Mouse (Mus musculus) gastrocnemius, postnatal 25 days (tissue): ENCODE results near the gene Gm47959. TPM values are rescaled to one million over a fixed set of nuclear protein-coding genes. Genes with fewer than 3 reads are reported as not detected.

ENCODE experiments used
- DNase-seq: peaks from one replicate; pipeline ENCODE4 v3.0.0; 2022
- total RNA-seq, 2 experiments: library from RNA; stranded (reverse); gene quantifications; 1 replicate in 1 of 2; 2 replicates in 1 of 2; pipeline ENCODE4 v1.2.3; 2021

Gene Gm47959
- total RNA-seq, 2 experiments from 2014 or later, result not detected

DNA sequence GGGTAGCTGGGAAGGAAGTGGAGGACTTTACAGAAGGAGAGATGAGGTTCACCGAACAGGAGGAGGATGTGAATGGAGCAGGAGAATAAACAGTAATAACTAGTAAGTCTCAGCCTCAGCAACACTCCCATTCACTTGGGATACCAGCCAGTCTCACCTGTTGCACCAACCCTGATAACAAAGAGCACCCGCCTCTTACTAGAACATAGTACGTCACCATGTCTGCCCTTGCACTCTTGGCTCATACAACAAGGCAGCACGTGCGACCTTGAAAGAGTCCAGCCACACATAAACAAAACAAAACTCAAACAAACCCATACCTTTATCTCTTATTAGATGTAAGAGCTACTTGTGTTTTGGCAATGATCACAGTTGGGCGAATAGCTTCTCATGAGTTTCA, 32.2 kb downstream of the Gm47959 start:
- no peak for DNase-seq

DNA sequence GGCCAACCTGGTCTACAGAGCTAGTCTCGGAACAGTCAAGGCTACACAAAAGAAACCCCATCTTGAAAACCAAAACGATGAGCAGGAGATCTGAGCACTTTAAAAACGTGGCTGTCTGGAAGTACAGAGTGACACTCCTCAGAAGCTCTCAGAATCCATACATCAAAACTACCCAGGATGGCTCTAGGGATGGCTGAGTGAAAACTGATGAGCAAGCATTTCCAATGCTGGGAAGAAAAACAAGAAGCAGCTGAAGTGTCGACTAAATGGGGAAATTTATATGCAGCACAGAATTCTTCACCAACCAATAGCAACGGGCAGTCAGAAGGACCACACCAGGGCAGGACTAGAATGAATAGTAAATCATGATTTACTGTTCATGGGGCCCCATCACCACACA, 34.2 kb downstream of the Gm47959 start:
- no peak for DNase-seq

DNA sequence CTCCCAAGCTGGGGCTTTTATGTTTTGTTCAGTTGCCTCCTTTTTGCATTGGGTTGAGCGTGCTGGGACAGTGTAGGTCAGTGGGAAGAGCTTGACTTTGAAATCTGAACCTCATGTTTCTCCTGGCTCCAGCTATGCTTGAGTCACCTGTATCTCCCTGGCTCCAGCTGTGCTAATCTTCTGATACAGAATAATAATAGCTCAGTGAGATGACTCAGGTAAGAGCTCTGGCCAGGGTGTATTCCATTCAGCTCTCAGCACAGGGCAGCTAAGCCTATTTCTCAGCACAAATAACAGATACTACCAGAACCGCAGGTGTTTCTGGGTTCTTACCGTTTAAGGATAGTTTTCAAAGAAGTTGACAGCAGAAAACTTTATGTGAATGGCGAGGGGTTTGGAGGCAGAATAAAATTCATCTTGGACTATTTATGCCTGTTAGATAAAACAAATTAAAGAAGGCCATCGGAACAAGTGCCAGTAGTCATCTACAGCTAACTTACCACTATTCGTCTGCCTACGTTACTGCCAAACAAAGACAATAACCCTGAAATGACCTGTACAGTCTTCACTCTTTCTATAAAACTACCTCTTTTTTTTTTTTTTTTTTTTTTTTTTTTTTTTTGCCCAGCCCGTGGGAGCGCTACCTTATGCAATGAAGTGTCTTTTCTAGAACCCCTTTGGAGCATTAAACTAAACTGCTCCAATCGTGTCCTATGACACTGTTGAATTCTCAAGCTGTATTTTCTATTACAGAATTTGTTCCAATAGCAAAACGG, 36.7 kb downstream of the Gm47959 start:
- no peak for DNase-seq

DNA sequence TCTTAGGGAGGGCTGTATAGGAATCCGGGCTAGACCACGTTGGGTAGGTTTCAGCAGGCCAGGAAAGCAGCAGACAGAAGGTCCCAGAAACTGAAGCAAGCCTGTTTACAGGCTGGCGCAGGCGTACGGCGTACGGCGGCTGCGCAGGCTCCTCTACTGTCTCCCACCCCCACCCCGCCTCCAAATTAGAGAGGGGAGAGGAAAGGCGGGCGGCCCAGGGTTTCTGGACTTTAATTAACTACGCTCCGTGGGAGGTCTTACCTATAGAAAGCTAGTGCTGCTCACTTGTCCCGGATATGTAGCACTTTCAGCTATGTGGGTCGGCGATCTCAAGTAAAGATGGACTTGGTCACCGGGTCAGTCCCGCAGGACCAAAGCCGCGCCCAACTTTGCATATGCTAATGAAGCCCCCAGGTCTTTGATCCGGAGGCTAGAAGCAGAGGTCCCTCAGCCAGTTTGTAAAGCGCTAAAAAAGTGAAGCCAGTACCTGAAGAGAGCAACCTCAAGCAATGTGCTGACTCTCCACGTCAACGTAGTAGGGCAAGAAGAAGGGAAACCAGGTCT, 37.8 kb downstream of the Gm47959 start, which contains the start of gene Slc19a3:
Gene Slc19a3 (minus strand): TSS at position 340 of the 564 bp plus-strand sequence.
- no peak for DNase-seq

DNA sequence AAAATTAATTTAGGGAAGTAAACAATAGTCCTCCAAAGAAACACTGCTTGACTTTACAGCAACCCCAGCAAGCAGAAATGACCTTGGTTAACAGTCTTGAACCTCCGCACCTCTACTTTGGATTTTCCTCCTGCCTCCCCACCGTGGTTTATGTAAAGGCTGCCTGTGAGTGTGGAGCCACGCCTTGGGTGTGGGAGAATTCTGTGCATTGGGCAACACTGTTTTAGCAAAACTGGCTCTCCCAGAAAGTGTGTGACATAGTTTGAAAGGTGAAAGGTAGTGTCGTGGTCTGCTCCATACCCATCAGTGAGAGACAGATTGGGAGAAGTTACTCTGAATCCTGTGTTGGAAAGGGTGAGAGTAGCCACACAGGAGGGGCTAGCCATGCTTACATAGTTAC, 38.7 kb downstream of the Gm47959 start:
- DNase-seq, result no peak

DNA sequence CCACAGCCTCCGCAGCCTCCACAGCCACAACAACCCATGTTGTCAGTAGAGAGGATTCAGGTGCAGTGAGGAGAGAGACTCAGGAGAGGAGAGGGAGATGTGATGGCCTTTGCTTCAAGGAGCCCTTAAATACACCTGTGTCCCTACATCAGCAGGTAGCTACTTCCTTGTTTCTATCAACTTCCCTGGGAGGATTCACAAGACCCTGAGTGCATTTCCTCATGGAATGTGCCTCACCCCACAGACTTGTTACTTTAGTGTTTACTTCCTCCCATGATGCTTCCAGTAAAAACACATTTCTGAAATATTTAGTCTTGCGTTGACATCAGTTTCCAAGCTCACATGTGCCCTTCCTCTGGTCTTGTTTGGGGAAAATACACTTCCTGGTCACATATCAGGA, 42.0 kb downstream of the Gm47959 start, which contains the start of gene Krtap28-10:
Gene Krtap28-10 (minus strand): TSS at position 101 of the 400 bp plus-strand sequence.
- DNase-seq, result no peak

DNA sequence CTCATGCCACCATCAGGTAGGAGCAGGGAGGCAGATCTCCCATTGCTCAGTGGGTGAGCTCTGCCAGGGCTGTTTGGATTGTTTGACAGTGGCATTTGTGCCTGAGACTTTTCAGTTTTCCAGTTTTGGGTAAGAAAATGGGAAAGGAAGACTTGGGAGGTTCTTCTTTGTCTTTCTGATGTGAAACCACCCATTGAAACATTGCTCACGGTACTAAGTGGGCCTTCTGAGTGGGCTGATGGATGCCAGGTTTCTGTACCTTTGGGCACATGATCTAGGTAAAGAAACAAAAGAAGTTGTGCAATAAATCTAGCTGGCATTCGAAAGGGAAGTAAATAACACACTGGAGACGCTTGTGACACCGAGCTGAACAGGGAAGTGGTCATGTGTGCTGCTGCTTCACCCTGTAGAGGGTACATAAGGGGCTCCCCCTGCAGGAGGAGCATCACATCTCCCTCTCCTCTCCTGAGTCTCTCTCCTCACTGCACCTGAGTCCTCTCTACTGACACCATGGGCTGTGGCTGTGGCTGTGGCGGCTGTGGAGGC, 44.6 kb downstream of the Gm47959 start, which contains the start of gene Gm47969:
Gene Gm47969 (plus strand): TSS at position 51 of the 546 bp plus-strand sequence.
- DNase-seq, result no peak

Other genes with a start within 250 kb of the Gm47959 start
- gene Tm4sf20, start 232.1 kb upstream of the Gm47959 start, total RNA-seq, result not detected
- not detected for gene Gm47791, start 229.3 kb upstream of the Gm47959 start, total RNA-seq
- 10 to 100 TPM; 23.3 to 24.9 TPM for gene Agfg1, start 161.1 kb upstream of the Gm47959 start, total RNA-seq
- not detected for gene A030005L19Rik, start 87.2 kb upstream of the Gm47959 start, total RNA-seq
- gene A030014E15Rik, start 75.6 kb upstream of the Gm47959 start, total RNA-seq, result not detected
- gene Gm6217, start 69.1 kb upstream of the Gm47959 start, total RNA-seq, result not detected
- not detected for gene A030003K21Rik, start 57.2 kb upstream of the Gm47959 start, total RNA-seq
- not detected for gene Gm7544, start 44.5 kb upstream of the Gm47959 start, total RNA-seq
- not detected for gene Gm47955, start 40.3 kb upstream of the Gm47959 start, total RNA-seq
- not detected for gene Slc19a3, start 37.9 kb downstream of the Gm47959 start, total RNA-seq
- gene Krtap28-10, start 41.9 kb downstream of the Gm47959 start, total RNA-seq, result not detected
- gene Gm47969, start 44.4 kb downstream of the Gm47959 start, total RNA-seq, result not detected
- gene A030005K14Rik, start 58.8 kb downstream of the Gm47959 start, total RNA-seq, result not detected
- gene Krtap28-13, start 60.4 kb downstream of the Gm47959 start, total RNA-seq, result not detected
- gene Ccl20, start 116.2 kb downstream of the Gm47959 start, total RNA-seq, result not detected
- gene Daw1, start 159.2 kb downstream of the Gm47959 start, total RNA-seq, result not detected